Mouse (Mus musculus) right cerebral cortex, postnatal 25 days (tissue): ENCODE data around the gene S1pr2.
A peak's percentile ranks its signal among the peaks of the same experiment; 100 is the strongest.

Experiments used
- DNase-seq: peaks from one replicate; pipeline ENCODE4 v3.0.0; 2022

S1pr2 gene

DNA sequence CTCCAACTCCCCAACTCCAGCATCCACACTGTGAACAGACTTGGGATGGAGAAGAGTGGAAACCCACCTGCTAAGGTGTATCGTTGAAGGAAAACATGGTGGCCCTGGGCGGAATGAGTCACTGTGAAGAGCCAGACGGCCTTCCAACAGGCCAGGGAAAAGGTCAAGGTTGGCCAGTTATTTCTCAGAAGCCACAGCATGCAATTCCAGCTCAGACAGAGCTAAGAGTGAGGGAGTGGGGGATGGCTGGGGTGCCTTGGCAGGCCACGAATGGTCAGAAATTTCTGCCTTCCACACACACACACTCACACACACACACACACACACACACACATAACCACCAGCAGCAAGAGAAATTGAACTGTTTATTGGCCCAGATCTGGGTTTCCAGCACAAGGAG is 11.0 kb downstream of the S1pr2 start:
- no peak for DNase-seq

DNA sequence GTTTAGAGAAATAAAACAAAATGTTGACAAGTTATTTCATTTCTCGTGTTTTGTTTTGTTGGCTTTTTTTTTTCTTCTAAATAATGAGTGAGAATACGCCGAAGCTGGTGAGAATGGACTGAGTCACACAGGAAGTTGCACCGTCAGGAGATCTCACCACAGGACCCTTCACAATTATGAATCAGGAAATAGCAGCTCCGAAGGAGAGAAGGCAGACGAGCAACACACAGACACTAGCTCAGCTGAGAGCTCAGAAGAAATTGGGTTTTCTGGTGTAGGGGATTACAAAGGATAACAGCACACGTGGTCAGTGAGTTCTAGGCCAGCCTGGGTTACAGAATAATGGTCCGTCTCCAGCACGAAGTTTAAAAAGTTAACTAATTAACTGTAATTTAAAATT is 15.0 kb downstream of the S1pr2 start:
- DNase-seq: no peak

DNA sequence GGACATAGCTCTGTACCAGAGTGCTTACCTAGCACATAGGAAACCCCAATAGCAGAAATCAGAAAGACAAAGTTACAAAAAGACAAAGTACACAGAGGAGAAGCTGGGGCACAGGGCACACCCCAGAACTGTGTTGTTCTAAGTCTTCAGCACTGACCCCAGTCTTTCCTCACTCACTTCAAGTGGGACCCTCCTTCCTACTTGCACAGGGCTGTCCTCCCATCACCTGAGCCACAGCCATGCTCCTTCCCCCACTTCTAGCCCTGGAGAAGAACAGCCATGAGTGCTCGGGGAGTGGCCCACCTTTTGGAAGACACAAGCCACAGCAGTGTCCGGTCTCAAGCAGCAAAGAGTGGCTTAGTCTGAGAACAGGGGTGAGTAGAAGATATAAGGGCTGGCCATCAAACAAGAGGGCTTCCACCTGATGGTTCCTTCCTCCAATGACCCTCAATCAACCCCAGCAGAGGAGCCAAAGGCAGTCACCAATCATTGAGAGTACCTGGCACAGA is 17.1 kb downstream of the S1pr2 start, which contains the start of gene Dnmt1:
Dnmt1 (minus strand) TSS at position 459 of the 509 bp plus-strand sequence.
- DNase-seq: no peak

GRCm38 (mm10) chr9:20956989-20957388 is 19.6 kb downstream of the S1pr2 start:
- DNase-seq: no peak

DNA sequence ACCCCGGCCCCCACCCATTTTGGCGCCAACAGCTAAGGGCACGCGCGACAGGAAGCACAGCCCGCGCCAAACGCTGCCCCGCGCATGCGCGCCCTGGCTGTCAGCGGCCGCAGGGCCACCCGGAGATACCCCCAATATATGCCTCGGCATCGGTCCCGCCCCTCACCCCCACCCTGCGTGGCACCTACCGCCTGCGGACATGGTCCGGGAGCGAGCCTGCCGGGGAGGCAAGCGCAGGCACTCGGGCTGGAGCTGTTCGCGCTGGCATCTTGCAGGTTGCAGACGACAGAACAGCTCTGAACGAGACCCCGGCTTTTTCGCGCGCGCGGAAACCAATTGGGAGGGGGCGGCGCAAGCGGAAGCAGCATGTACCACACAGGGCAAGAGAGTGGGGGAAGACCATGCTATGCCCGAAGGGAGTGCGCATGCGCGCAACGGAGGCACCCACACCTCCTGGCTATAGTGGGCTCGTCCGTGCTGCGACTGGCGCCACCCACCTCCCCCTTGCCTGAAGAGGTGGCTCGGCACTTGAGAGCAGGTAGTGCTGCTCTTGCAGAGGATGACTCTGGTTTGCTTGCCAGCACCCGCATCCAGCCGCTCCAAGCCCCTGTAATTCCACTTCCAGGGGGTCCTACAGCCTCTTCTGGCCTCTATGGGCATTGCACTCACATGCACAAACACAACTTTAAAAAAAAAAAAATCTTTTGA is 23.9 kb downstream of the S1pr2 start:
- DNase-seq: peak; percentile 96

GRCm38 (mm10) chr9:20951966-20952519 is 24.5 kb downstream of the S1pr2 start:
- no peak for DNase-seq

- peak; percentile 25 for DNase-seq
Observed at GRCm38 (mm10) chr9:20951441-20951840, 25.1 kb downstream of the S1pr2 start.

GRCm38 (mm10) chr9:20950419-20950818 is 26.2 kb downstream of the S1pr2 start:
- no peak for DNase-seq

DNA sequence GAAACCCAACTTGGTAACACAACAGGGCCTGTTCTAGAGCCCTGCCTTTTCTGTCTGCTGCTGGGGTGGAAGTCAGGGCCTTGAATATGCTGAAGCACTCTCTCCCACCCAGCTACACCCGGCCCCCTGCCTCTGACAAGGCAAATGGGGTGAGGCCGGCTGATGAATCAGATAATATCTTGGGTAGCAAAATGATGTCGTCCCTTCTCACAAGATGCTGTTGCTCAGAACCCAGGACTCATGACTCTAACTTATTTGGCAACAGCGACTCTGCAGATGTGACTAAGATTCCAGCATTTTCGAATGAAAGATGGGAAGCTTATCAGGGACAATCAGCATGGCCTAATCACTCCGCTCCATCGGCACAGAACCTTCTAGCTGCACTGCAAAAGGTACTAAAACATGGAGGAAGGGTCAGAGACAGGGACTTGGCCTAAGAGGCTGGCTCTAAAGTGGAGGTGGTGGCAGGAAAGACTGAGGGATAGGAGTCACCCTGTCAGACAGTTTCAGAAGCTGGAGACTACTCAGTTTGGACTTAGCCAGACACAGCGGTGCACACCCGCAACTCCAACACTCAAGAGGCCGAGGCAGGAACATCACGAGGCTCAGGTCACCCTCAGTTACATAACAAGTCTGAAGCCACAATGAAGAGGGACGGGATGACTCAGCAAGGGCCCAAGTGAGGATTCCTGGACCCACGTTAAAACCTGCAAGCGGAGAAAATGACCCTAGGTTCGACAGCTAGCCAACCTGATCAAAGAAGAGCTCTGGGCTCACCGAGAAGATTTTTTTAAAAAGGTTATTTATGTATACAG is 30.3 kb downstream of the S1pr2 start:
- DNase-seq: no peak

DNA sequence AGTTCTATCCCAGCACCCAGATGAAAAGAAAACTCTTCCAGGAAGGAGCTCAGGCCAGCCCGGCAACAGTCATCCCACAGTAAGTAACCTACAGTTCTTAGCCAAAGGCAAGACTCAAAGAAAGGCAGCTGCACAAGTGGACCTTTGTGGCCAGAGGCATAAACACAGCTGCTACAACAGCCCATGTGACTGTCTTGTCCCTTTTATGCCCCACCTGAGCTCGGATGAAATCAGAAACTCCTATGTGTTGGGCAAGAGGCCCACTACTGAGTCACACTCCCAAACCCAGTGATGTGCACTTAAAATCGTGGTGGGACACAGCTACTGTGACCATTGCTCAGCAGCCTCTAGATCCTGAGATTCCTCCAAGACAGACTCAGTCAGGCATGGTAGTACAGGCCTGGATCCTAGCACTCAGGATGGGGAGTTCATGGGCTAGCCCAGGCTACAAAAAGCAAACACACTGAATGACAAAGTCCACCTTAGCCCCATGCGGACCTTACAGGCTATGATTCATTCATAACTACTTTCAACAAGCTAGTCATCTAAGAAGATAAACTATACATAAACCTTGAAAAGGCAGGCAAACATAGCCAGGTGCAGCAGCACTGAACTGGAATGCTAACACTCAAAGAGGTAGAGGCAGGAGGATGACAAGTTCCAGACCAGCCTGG is 31.7 kb downstream of the S1pr2 start:
- DNase-seq: no peak

DNA sequence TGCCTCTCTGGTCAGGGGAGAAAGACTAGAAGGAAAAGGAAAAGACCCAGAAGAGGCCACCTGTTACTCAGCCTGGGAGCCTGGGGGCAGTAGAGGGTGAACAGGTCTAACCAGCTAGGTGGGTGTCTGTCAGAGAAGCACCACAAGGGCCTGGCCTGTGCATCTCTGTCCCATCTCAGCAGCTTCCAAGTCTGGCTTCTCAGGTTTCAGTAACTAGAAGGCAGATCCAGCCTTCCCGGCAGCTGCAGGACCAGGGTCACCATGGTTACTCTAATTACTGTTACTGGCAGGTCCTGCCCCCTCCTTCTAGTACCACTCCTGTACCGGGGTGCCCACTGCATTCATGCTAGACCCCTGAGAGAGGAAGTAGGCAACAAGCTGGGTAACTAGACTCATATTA is 32.7 kb downstream of the S1pr2 start:
- no peak for DNase-seq

DNA sequence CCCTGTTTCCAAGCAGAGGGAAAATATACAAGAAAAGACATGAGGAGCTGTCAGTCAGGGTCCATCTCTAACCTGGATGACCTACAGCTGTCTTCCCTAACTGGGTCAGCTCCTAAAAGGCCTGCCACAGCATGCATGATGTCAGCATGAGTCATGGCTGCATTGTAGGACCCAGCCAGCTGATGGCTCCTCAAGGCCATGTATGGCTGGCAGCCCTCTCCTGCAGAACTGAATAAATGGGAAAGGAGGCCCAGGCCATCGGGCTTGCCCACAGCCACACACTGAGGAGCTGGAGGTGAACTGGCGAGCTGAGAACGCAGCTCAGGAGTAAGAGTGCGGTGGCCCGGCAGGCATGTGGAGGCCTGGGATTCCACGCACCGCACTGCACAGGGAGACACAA is 33.2 kb downstream of the S1pr2 start:
- DNase-seq: no peak

- DNase-seq: no peak
Observed at GRCm38 (mm10) chr9:20923258-20923657, 53.3 kb downstream of the S1pr2 start.

GRCm38 (mm10) chr9:20916160-20916559 is 60.4 kb downstream of the S1pr2 start:
- no peak for DNase-seq
